Mouse (Mus musculus) midbrain, postnatal 0 days (tissue): Measurements from ENCODE around the gene Gm20388. TPM values are rescaled to one million over a fixed set of nuclear protein-coding genes. Genes with fewer than 3 reads are reported as not detected.

Source experiments
- ATAC-seq: fragments of 200-750 bp; cut with Nextera tagmentation; 2 replicates; pipeline ENCODE4 v1.8.0; 2017; ENCODE audit warnings: moderate number of reproducible peaks, mild to moderate bottlenecking, moderate TSS enrichment, moderate library complexity; ENCODE audit not compliant: low FRiP score
- DNase-seq: peaks from one replicate; pipeline ENCODE4 v3.0.0-alpha.2; 2015; ENCODE audit warnings: low spot score
- H3K27ac ChIP-seq: fragments of 300-500 bp; sonication (generic); 2 replicates; pipeline ENCODE4 v1.5.1; 2014; ENCODE audit warnings: low read depth, mild to moderate bottlenecking, low read length, mixed read lengths
- H3K27me3 ChIP-seq: fragments of 300-500 bp; sonication (generic); 2 replicates; pipeline ENCODE4 v1.6.1; 2014; ENCODE audit warnings: low read length, control low read depth, mixed read lengths; ENCODE audit not compliant: insufficient read depth
- H3K36me3 ChIP-seq: fragments of 300-500 bp; sonication (generic); 2 replicates; pipeline ENCODE4 v1.6.1; 2014; ENCODE audit warnings: low read length, control low read depth, mixed read lengths; ENCODE audit not compliant: insufficient read depth
- H3K4me1 ChIP-seq: fragments of 300-500 bp; sonication (generic); 2 replicates; pipeline ENCODE4 v1.6.1; 2014; ENCODE audit warnings: mild to moderate bottlenecking, control low read depth, antibody characterized with exemption, low read length, mixed read lengths; ENCODE audit not compliant: insufficient read depth
- H3K4me2 ChIP-seq: fragments of 300-500 bp; sonication (generic); 2 replicates; pipeline ENCODE4 v1.6.1; 2014; ENCODE audit warnings: low read depth, mild to moderate bottlenecking, low read length, mixed read lengths; ENCODE audit not compliant: poor library complexity, severe bottlenecking
- H3K4me3 ChIP-seq: fragments of 300-500 bp; sonication (generic); 2 replicates; pipeline ENCODE4 v1.5.1; 2014; ENCODE audit warnings: low read depth, mild to moderate bottlenecking, low read length, moderate library complexity
- H3K9ac ChIP-seq: fragments of 300-500 bp; sonication (generic); replicated peaks from 2 replicates; pipeline ENCODE4 v1.6.1; 2014; ENCODE audit warnings: mild to moderate bottlenecking, low read length, moderate library complexity, mixed read lengths; ENCODE audit not compliant: poor library complexity, severe bottlenecking
- H3K9me3 ChIP-seq: fragments of 300-500 bp; sonication (generic); 2 replicates; pipeline ENCODE4 v1.6.1; 2016; ENCODE audit warnings: low read length, control low read depth
- CTCF ChIP-seq: IDR thresholded peaks from 2 replicates; pipeline ENCODE4 v1.5.1; 2016; ENCODE audit warnings: antibody characterized with exemption, mild to moderate bottlenecking
- WGBS: fragments of 180-500 bp; shearing (Covaris S2); extraction: QIAGEN DNeasy Blood & Tissue Kit; methylation state at CpG from one replicate; pipeline ENCODE4 v1.1.7; 2014; 5-methylcytosine and 5-hydroxymethylcytosine counted together
- polyA plus RNA-seq: library from polyadenylated mRNA; unstranded; fragments of >200 nt; fragmentation: Nextera tagmentation; extraction: Ambion mirVana; gene quantifications from 2 replicates; pipeline ENCODE4 v1.2.1, GENCODE M21; 2015
- total RNA-seq: library from RNA; depleted of rRNA; stranded (reverse); fragments of >200 nt; gene quantifications from 2 replicates; pipeline ENCODE4 v1.2.3, GENCODE M21; 2014

Gm20388 gene
- total and polyA plus RNA-seq, 2 experiments from 2014 or later: 74.2 TPM; not detected in 1

DNA sequence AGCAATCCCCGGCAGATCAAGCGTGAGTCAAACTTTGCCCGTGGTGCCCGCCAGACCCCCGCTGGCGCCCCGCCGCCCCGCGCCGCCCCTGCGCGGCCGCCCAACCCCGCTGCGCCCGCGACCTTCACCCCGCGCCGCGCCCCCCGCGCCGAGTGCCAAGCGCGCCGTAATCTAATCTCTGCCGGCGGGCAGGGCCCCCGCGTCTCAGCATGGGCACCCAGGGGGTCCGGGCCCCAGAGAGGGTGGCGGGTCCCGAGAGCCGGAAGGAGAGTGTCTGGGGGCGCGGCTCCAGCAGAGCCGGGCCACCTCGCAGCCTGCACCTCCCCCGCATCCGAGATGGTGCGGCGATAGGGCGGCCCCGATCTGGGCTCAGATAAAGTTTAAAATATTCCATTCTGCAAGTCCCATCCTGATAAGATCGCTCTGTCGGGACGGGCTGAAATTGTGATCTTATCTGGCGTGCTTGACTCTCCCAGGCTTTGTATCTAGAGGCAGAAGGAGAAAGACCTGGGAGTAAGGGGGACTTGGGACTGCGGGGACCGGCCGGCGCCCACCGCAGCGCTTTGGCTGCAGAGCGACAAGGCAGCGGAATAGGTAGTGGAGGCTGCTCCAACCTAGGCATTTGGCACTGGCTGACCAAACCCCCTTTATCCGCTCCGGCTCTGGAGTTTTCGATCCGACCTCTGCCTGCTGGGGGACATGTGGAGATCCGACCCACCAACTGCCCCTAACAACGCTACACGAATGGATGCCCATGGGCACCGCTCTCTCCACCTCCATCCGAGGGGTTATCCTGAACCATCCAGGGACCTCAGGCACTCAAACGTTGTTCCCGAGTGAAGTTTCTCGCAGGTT is 2372.1 kb downstream of the Gm20388 start:
- DNase-seq: no peak

DNA sequence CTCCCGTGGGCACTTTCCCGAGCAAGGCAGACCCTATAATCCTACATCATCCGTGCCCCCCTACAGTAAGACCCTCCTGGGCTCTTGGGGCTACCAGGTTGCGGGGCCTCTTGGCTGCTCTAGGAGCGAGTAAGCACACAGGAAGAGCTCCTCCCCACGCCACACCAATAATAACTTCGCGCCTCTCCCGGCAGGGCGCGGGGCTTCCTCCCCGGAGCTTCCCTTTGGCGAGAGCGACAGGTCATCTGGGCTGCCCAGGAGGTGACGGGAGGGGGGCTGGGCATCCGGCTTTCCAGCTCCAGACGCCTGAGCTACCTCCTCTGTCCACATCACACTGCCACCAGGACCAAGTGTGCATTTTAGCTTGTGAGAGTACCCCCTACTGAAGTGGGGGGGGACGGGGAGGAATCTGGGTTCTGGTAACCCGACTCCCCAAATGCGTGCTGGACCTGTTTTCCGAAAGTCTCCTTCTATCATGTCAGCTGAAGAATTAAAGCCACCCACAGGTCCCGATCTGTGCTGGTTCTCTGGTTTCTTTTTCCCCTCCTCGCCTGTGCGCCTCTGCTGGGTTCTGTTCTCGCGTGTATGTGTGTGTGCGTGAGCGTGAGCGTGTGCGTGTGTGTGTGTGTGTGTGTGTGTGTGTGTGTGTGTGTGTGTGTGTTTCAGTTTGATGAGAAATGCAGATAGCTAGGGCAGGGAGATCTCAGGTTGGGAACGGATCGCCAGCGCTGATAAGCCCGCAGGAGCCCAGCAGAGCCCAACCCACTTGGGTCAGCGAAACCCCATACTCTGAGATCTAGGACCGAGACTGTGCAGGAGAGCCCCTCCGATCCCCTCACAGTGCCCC is 2372.9 kb downstream of the Gm20388 start:
- no peak; the same call in 1 of the 2 replicates for TF ChIP-seq CTCF
- Histone ChIP-seq H3K27me3 (peaks cover 12% of the 10 kb centered on the region; the same call in 1 of the 2 replicates), H3K9me3 (no peaks in the 10 kb centered on the region), H3K4me2 (peak overlapping the region; percentile 98), H3K27ac (peak overlapping the region; percentile 65), H3K4me3 (peak overlapping the region; percentile 78), H3K4me1 (peaks cover 11% of the 10 kb centered on the region; the same call in 1 of the 2 replicates), H3K36me3 (no peaks in the 10 kb centered on the region), H3K9ac (peak overlapping the region; percentile 66)
- no peak for DNase-seq
- ATAC-seq: no peak
- 1% methylated on average over 35 of the region's 37 CpGs for WGBS

More for the DNA sequence above, 2372.1 kb downstream of the Gm20388 start:
- H3K4me2 ChIP-seq: peak overlapping the region; percentile 98
- peak overlapping the region; percentile 52 for H3K27ac ChIP-seq
- H3K4me1 ChIP-seq: peaks cover 11% of the 10 kb centered on the region; the same call in 1 of the 2 replicates
- H3K9ac ChIP-seq: peak overlapping the region; percentile 66
- H3K36me3 ChIP-seq: no peaks in the 10 kb centered on the region
- peaks cover 12% of the 10 kb centered on the region; the same call in 1 of the 2 replicates for H3K27me3 ChIP-seq
- under 1% methylated on average over 39 of the region's 70 CpGs for WGBS
- ATAC-seq: no peak
- no peaks in the 10 kb centered on the region for H3K9me3 ChIP-seq
- no peak for TF ChIP-seq CTCF
- peak overlapping the region; percentile 78 for H3K4me3 ChIP-seq

DNA sequence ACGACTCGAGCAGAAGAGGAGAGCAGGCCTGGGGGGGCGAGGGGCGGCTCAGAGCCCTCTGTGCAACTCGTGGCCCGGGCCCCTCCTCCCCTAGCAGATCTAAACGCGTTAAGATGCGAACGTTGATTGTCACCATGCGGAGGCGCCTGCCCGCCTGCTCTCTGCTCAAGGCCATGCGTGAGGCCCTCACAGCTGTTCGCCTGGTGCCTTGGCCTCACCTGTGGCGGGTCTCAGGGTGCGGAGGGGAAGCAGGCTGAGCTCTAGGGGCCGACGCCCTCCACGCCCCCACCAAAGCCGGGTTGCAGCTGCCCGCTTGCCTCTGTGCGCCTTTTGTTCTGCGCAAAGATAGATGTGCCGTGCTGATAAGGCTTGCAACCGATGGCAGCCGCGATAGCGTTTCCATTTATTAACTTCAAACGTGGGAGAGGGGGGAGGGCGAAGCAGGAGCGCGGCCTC is 2373.6 kb downstream of the Gm20388 start:
- peak; percentile 69 for DNase-seq
- H3K4me2 ChIP-seq: peak overlapping the region; percentile 98
- no peaks in the 10 kb centered on the region for H3K36me3 ChIP-seq
- 2% methylated on average over 25 of the region's 33 CpGs for WGBS
- peak; percentile 39 for TF ChIP-seq CTCF
- H3K27me3 ChIP-seq: peaks cover 12% of the 10 kb centered on the region; the same call in 1 of the 2 replicates
- H3K4me3 ChIP-seq: peak overlapping the region; percentile 78
- peak overlapping the region; percentile 65 for H3K27ac ChIP-seq
- no peaks in the 10 kb centered on the region for H3K9me3 ChIP-seq
- H3K9ac ChIP-seq: peak overlapping the region; percentile 66
- no peak for ATAC-seq
- peaks cover 11% of the 10 kb centered on the region; the same call in 1 of the 2 replicates for H3K4me1 ChIP-seq

- H3K4me2 ChIP-seq: peak overlapping the region; percentile 98
- H3K9ac ChIP-seq: peak overlapping the region; percentile 66
- no peak for ATAC-seq
- peaks cover 12% of the 10 kb centered on the region; the same call in 1 of the 2 replicates for H3K27me3 ChIP-seq
- no peak for TF ChIP-seq CTCF
- H3K9me3 ChIP-seq: no peaks in the 10 kb centered on the region
- 8% methylated on average over 21 of the region's 21 CpGs for WGBS
- peak overlapping the region; percentile 78 for H3K4me3 ChIP-seq
- no peaks in the 10 kb centered on the region for H3K36me3 ChIP-seq
- no peak for DNase-seq
- peaks cover 11% of the 10 kb centered on the region; the same call in 1 of the 2 replicates for H3K4me1 ChIP-seq
- peak overlapping the region; percentile 65; the same call in 1 of the 2 replicates for H3K27ac ChIP-seq
Observed at GRCm38 (mm10) chr8:122284659-122285261, 2374.1 kb downstream of the Gm20388 start.

DNA sequence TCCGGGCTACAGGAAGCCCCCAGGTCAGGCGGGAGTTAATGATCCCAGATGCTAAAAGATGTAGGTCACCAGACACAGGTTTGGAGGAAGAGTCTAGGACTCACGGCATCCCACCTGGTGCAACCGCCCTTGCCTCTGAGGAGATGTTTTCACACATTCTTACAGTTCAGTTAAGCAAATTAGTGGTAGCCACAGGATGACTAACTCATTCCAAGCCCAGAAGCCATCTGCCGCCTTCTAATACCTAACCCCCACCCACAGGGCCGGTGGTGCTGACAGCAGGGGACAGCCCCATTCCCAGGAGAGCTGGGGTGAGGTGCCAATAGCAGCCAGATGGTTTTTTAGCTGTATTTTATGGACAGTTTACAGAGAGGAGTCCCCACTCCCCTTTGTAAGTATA is 2375.1 kb downstream of the Gm20388 start:
- no peaks in the 10 kb centered on the region for H3K9me3 ChIP-seq
- H3K36me3 ChIP-seq: no peaks in the 10 kb centered on the region
- no peak overlapping the region for H3K27ac ChIP-seq
- no peak for TF ChIP-seq CTCF
- no peak overlapping the region for H3K9ac ChIP-seq
- no peak overlapping the region for H3K4me3 ChIP-seq
- no peak for DNase-seq
- peaks cover 11% of the 10 kb centered on the region; the same call in 1 of the 2 replicates for H3K4me1 ChIP-seq
- ATAC-seq: no peak
- peaks cover 12% of the 10 kb centered on the region; the same call in 1 of the 2 replicates for H3K27me3 ChIP-seq
- no peak overlapping the region for H3K4me2 ChIP-seq
- WGBS: 66% methylated on average over 6 of the region's 6 CpGs
